Mouse (Mus musculus) liver (tissue): ENCODE results near the gene Dph5.
"Not testable (repeated sequence)": the region's sequence is repeated elsewhere in the genome, so short reads cannot be mapped to it uniquely, and the experiment has no call there.

Experiments used
- DNase-seq: peaks from one replicate; pipeline ENCODE4 v3.0.0-alpha.2; 2020; ENCODE audit warnings: mixed read lengths

Dph5 gene

GRCm38 (mm10) chr3:115893166-115893565, 5.5 kb downstream of the Dph5 start:
- no peak for DNase-seq

- no peak for DNase-seq
Measured at GRCm38 (mm10) chr3:115898354-115898948, 10.8 kb downstream of the Dph5 start.

DNA sequence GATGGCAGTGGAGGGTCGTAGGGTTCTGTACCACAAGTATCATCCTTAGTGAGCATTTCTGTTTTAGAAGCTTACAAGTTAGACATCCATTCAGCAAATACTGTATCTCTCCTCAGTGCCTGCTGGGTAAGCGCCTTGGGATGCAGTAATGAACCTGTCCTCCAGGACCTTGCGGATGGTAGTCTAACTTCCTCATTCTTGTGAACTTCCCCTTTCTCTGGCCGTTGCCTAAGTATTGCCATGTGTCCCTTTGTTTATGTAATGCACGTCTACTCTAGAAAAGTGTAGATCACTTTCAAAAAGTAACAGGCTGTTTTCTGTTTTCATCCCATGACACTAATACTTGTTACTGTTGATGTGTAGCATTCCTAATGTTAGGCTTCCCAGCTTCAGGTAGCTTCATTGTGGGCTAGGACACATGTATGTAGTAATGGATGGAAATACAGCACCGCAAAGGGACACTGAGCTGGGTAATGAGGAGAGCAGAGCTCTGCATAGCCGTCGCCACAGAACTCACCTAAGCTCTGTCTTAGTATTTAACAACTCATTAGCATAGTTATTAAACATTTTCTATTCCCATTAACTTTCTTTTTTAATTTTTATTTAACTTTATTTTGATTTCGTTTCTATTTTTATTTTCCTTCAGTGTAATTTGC, 14.8 kb downstream of the Dph5 start:
- DNase-seq = no peak

DNA sequence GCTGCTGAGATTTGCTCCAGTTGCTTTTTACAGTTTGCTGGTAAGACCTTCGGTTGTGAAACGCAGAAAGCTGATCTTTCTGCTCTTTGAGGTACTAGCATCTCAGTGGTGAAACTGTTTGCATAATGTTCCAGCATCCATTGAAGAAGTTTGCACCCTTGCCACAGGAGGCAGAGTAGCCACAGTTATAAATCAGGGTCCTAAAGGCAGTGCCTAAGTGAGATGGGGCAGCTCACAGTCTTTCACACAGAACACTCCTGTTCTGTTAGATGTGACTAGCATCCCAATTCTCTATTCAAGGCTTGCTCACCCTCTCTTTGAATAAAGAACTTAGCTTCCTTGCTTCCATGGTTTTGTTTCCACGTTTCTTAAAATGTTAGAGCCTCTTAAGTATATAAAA, 17.4 kb downstream of the Dph5 start:
- no peak for DNase-seq

- DNase-seq = no peak
Measured at GRCm38 (mm10) chr3:115905567-115905966, 17.9 kb downstream of the Dph5 start.

DNA sequence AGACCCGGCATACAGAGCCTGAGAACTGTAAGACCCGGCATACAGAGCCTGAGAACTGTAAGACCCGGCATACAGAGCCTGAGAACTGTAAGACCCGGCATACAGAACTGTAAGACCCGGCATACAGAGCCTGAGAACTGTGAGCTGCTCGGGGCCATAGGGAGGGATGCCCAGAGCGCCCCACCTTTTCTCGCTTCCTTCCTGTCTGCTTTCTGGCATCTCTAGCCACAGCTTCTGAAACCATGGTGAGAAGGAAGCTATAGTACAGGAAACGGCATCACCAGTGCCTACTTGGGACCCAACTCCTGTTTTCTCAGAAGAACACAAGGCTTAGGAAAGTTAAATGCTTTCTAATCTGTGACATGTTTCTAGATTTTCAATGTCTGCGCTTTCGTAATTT, 19.8 kb downstream of the Dph5 start:
- not testable (repeated sequence) for DNase-seq

DNA sequence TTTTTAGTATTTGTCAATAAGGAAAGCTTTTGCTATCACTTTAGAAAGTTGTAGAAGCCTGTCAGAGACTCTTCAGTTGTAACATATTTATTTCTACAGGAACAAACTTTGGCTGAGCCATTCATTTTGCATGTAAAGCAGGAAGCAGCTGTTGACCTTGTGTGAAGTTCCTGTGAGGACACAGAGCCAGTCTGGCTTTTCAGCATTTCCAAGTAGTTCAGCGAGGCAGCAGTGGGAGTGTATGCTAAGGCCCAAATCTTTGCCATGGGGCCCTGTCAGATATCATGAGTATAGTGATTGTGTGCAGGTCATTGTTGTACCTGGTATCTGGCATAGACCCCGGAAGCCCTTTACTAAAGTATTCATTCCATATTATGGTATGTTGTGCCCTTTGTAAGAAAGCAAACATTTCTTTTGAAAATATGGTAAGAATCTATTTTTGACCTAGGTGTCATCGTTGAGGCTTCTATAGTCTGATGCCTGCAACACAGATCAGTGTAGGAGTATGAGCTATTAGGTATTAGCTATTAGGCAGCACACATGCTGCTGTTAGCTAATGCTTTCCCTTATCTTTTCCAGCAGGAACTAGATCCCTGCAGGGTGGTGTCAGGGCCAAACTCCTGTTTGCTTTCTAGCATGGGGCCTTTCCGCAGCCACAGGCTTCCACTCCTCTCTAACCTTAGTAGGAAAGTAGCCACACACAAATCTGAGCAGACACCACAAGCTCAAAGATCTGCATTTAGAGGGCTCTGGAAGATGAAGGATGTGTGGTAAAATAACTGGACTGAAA, 37.0 kb downstream of the Dph5 start:
- peak; percentile 19 for DNase-seq

- DNase-seq = no peak
Measured at GRCm38 (mm10) chr3:115926531-115926930, 38.9 kb downstream of the Dph5 start.

DNA sequence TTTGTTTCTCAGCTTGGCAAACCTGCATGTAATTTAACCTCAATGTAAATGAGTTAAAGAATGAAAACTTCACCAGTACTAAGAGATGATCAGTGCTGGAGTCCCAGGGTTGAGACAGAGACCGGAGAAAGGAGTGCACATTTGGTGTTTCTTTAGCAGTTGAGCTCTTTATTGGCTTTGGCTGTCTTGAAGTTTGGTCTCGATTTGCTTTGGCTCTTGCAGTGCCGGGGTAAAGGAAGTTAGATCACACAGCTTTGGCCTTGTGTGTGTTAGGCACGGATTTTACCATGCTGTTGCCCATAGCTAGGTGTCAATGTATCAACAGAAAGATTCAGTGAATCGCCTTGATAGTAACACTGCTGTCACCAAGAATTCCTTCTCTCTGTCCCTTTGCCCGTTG, 44.1 kb downstream of the Dph5 start:
- DNase-seq = no peak

- DNase-seq = no peak
Measured at GRCm38 (mm10) chr3:115933293-115934186, 45.9 kb downstream of the Dph5 start.

DNA sequence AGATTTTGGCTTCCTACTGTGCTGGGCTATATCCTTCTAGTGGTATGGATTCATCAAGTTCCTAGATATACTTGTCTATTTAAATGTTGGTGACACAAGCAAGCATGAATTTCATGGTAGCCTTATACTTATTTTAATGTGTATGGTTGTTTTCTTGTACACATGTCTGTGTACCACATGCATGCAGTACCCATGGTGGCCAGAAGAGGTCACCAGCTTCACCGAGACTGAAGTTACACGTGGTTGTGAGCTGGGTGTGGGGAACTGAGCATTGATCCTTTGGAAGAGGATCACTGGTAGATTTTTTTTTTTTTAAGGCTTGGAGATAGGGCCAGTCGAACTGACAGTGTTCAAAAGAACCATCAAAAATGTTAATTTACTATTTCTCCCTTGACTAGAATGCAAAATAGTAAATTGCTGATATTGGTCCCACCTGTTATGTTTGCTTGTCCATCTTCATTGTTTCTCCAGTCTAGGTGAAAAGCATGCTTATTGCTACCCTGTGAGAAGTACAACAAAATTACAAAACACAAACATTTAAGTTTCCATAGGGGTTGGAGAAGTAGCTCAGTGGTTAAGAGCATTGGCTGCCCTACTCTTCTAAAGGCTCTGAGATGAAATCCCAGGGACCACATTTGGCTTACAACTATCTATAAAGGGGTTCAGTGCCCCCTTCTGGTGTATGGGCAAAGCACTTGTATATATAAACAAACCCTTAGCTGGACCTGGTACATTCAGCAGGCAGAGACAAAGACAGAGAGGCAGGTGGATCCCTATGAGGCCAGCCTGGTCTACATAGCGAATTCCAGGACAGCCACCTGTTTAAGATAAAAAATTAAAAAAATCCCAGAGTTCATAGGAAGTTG, 49.3 kb downstream of the Dph5 start:
- DNase-seq = peak; percentile 76

DNA sequence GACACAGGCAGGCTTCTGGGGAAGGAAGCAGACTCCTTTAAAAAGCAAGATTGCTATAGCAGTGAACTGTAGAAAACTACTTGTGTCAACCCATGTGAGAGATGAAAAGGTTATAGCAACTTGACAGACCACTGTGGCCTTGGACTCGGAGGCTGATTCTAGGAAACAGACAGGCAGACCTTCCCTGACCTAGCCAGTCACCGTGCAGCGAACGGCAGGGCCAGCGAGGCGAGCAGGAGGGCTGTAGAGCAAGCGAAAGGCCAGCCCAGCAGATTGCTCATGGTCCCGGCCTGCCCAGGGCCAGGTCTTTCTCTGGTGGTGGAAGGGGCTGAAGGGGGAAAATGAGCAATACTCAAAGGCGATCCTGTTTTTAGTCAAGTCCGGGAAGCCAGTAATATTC, 50.2 kb downstream of the Dph5 start:
- no peak for DNase-seq

DNA sequence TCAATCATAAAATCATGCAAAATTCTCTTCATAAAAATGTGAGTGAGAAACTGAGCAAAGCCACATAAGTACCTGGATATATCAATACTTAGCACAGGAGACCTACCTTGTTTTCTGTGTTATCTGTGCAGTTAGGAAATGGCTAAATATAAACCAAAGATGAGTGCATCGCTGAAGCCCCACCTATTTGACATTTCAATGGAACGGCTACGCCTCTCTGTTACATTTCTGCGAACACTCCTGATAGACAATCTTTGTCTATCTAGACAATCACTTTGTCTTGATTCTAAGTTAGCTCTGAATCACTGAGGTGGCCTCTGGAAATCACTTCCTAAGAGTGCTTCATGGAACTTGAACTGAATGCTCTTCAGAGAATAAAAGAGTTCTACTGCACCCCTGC, 52.9 kb downstream of the Dph5 start:
- DNase-seq = no peak

DNA sequence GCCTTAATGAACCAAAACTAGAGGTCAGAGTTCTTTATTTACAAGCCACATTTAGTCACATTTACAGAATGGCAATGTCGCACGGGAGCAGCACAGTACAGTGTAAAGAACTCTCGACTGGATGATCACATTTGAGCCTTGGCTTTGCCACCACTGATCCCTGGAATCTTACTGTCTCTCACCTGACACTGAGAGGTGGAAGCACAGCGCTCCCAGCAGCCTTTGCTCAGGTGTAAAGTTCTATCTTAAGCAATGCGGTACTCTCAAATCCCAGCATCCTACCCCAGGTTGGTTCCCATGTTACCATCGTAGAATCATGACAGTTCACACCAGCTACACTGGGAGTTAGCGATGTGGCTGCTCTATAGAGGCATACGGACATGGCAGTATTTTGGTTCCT, 53.8 kb downstream of the Dph5 start:
- no peak for DNase-seq

DNA sequence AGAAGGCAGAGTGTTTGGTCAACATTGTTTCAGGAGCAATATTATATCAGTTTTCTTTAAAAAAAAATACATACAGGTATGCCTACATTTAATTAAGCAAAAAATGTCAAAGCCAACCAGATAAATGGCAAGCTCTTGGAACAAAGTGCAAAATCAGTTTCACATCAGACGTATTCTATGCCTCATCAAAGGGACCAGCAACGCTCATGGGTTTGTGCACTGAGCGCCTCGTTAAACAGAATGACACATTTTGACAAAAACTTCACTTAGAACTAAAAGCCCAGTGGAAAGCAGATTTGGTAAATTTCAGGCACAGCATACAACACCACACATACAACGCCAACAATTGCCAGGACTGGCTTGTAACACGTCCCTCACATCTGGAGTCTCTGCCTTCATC, 56.7 kb downstream of the Dph5 start:
- no peak for DNase-seq

GRCm38 (mm10) chr3:115946272-115946671, 58.6 kb downstream of the Dph5 start:
- no peak for DNase-seq

DNA sequence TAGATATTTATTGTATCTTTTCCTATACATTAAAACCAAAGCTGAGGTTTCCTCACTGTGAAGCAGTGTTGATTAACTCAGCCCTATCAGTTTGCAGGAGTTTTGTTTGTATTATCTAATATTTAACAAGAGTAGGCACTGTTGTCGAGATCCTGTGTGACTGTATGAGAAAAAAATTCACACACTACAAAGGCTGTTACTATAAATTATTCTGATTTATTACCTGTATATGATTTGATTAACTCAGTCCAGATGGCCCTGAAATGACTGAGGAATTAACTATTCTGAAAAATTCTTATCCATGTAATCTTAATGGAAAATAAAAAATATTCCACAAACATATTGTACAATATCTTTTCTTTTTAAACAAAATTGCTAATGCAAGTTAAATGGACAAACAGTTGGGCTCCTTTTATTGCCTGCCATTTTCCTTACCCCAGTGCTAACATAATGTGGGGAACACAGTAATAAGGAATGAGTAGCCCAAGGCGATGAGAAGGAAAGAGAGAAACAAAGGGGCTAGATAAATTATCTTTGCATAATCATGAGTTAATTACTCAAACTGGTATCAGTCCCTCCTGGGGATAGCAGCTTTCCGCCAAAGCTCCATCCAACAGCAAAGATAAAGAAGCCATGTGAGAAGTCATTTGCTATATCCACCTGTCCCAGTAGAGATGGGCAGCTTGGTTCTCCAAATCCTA, 61.7 kb downstream of the Dph5 start:
- no peak for DNase-seq

DNA sequence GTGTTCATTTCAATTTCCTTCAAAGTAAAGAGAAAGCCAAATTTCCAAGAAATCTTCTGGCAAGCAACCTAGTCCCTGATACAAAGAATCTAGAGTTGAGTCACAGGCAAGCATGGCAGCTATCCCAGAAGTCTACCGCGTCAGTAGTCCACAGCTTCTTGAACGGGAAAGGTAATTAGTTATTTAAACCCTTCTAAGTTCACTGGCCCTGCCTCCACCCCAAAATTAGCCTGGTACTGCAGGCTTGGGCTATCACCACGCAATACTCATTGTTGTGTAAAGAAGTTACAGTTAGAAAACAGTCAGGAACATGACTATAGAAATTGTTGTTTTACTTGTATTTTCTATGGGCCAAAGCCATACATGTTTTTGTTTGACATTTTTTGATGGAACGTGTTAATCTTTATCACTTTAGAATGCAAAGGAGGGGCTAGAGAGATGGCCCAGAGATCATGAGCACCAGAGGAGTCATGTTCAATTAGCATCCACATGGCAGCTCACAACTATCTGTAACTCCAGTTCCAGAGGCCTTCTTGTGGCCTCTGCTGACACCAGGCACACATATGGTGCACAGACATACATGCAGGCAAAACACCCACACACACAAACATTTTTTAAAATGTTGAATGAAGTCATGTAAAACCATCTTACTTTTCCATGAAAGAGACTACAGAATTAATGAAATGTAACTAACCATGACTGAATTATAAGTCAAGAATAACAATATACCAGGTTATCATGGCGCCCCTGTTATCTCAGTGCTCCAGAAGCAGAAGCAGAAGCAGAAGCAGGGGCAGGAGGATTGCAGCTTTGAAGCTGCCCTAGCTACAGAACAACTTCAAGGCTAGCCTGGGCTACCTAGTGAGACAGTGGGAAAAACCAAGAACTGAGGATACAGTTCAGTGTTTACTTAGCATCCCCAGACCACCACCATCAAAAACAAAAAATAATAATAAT, 62.6 kb downstream of the Dph5 start:
- DNase-seq = no peak

GRCm38 (mm10) chr3:115951221-115951620, 63.6 kb downstream of the Dph5 start:
- DNase-seq = no peak

GRCm38 (mm10) chr3:115952356-115952755, 64.7 kb downstream of the Dph5 start:
- no peak for DNase-seq
